Mouse (Mus musculus): ENCODE measurements around the gene Ripk3. TPM values are rescaled to one million over a fixed set of nuclear protein-coding genes. Genes with fewer than 3 reads are reported as not detected.
A peak's percentile ranks its signal among the peaks of the same experiment; 100 is the strongest.

The Ripk3 gene
- total RNA-seq (2014; fragmentation: Nextera tagmentation) (55.7 and 87.0 TPM in 2 replicates), total RNA-seq (2017) (8.9 and 23.1 TPM in 2 replicates)

GRCm38 (mm10) chr14:55788256-55789050 lies at the start of gene Ripk3:
Gene Ripk3, minus strand, starts transcription at chr14:55788865.
- ATAC-seq (replicated peaks; ENCODE audit: low FRiP score, low TSS enrichment, poor library complexity, severe bottlenecking): peak; percentile 83

- ATAC-seq (replicated peaks; ENCODE audit: low FRiP score, low TSS enrichment, poor library complexity, severe bottlenecking): no peak
Measured at GRCm38 (mm10) chr14:55838312-55838711, 49.6 kb upstream of the Ripk3 start.

GRCm38 (mm10) chr14:55834808-55835533 lies 46.3 kb upstream of the Ripk3 start:
- no peak for ATAC-seq (replicated peaks; ENCODE audit: low FRiP score, low TSS enrichment, poor library complexity, severe bottlenecking)

- no peak for ATAC-seq (replicated peaks; ENCODE audit: low FRiP score, low TSS enrichment, poor library complexity, severe bottlenecking)
Measured at GRCm38 (mm10) chr14:55833126-55833525, 44.5 kb upstream of the Ripk3 start.

- ATAC-seq (replicated peaks; ENCODE audit: low FRiP score, low TSS enrichment, poor library complexity, severe bottlenecking): no peak
Measured at GRCm38 (mm10) chr14:55830331-55830730, 41.7 kb upstream of the Ripk3 start.

GRCm38 (mm10) chr14:55829854-55830253 lies 41.2 kb upstream of the Ripk3 start:
- no peak for ATAC-seq (replicated peaks; ENCODE audit: low FRiP score, low TSS enrichment, poor library complexity, severe bottlenecking)

GRCm38 (mm10) chr14:55828716-55829263 lies 40.1 kb upstream of the Ripk3 start:
- ATAC-seq (replicated peaks; ENCODE audit: low FRiP score, low TSS enrichment, poor library complexity, severe bottlenecking): no peak

- ATAC-seq (replicated peaks; ENCODE audit: low FRiP score, low TSS enrichment, poor library complexity, severe bottlenecking): no peak
Measured at GRCm38 (mm10) chr14:55826551-55827340, 38.1 kb upstream of the Ripk3 start.

- no peak for ATAC-seq (replicated peaks; ENCODE audit: low FRiP score, low TSS enrichment, poor library complexity, severe bottlenecking)
Measured at GRCm38 (mm10) chr14:55826142-55826541, 37.5 kb upstream of the Ripk3 start.

- no peak for ATAC-seq (replicated peaks; ENCODE audit: low FRiP score, low TSS enrichment, poor library complexity, severe bottlenecking)
Measured at GRCm38 (mm10) chr14:55825216-55826051, 36.8 kb upstream of the Ripk3 start.

- ATAC-seq (replicated peaks; ENCODE audit: low FRiP score, low TSS enrichment, poor library complexity, severe bottlenecking): no peak
Measured at GRCm38 (mm10) chr14:55824481-55825215, 36.0 kb upstream of the Ripk3 start.

- ATAC-seq (replicated peaks; ENCODE audit: low FRiP score, low TSS enrichment, poor library complexity, severe bottlenecking): no peak
Measured at GRCm38 (mm10) chr14:55824001-55824480, 35.4 kb upstream of the Ripk3 start.

- no peak; the same call in 1 of the 2 replicates for ATAC-seq (replicated peaks; ENCODE audit: low FRiP score, low TSS enrichment, poor library complexity, severe bottlenecking)
Measured at GRCm38 (mm10) chr14:55822991-55823762, 34.5 kb upstream of the Ripk3 start, which contains the start of gene Nfatc4. Gene Nfatc4, plus strand, starts transcription at chr14:55823144.

- ATAC-seq (replicated peaks; ENCODE audit: low FRiP score, low TSS enrichment, poor library complexity, severe bottlenecking): peak; percentile 93
Measured at GRCm38 (mm10) chr14:55822435-55822990, 33.8 kb upstream of the Ripk3 start.

- ATAC-seq (replicated peaks; ENCODE audit: low FRiP score, low TSS enrichment, poor library complexity, severe bottlenecking): no peak
Measured at GRCm38 (mm10) chr14:55820576-55820975, 31.9 kb upstream of the Ripk3 start.

GRCm38 (mm10) chr14:55819845-55820405 lies 31.3 kb upstream of the Ripk3 start:
- no peak for ATAC-seq (replicated peaks; ENCODE audit: low FRiP score, low TSS enrichment, poor library complexity, severe bottlenecking)

All from megakaryocyte-erythroid progenitor cell, adult 5-6 weeks (primary cell).